Mouse (Mus musculus) fat pad, adult 2 months (tissue): ENCODE data around the gene Sypl.
"Not testable (repeated sequence)": the region's sequence is repeated elsewhere in the genome, so short reads cannot be mapped to it uniquely, and the experiment has no call there.

Source experiments
- DNase-seq: peaks from one replicate; pipeline ENCODE4 v3.0.0-alpha.2; 2011; ENCODE audit warnings: low read depth, low spot score; ENCODE audit errors: extremely low read depth

The Sypl gene

GRCm38 (mm10) chr12:32999778-33000177, 46.1 kb downstream of the Sypl start:
- DNase-seq = not testable (repeated sequence)

- no peak for DNase-seq
Measured at GRCm38 (mm10) chr12:33000402-33000801, 46.7 kb downstream of the Sypl start.

GRCm38 (mm10) chr12:33003339-33003965, 49.8 kb downstream of the Sypl start:
- DNase-seq = no peak

- DNase-seq = no peak
Measured at GRCm38 (mm10) chr12:33005858-33006257, 52.2 kb downstream of the Sypl start.

GRCm38 (mm10) chr12:33007176-33007575, 53.5 kb downstream of the Sypl start:
- no peak for DNase-seq

- DNase-seq = peak; percentile 92
Measured at GRCm38 (mm10) chr12:33008305-33009110, 54.8 kb downstream of the Sypl start.

GRCm38 (mm10) chr12:33009206-33009966, 55.7 kb downstream of the Sypl start:
- no peak for DNase-seq

GRCm38 (mm10) chr12:33010026-33010425, 56.3 kb downstream of the Sypl start:
- no peak for DNase-seq

- no peak for DNase-seq
Measured at GRCm38 (mm10) chr12:33014050-33014796, 60.5 kb downstream of the Sypl start.

GRCm38 (mm10) chr12:33015103-33015502, 61.4 kb downstream of the Sypl start:
- DNase-seq = no peak

- DNase-seq = no peak
Measured at GRCm38 (mm10) chr12:33016824-33017705, 63.4 kb downstream of the Sypl start.

- DNase-seq = no peak
Measured at GRCm38 (mm10) chr12:33018601-33019000, 64.9 kb downstream of the Sypl start.

GRCm38 (mm10) chr12:33020011-33020410, 66.3 kb downstream of the Sypl start:
- DNase-seq = no peak

- no peak for DNase-seq
Measured at GRCm38 (mm10) chr12:33021140-33021539, 67.4 kb downstream of the Sypl start.

GRCm38 (mm10) chr12:33021751-33022150, 68.1 kb downstream of the Sypl start:
- no peak for DNase-seq

GRCm38 (mm10) chr12:33024524-33024923, 70.8 kb downstream of the Sypl start:
- DNase-seq = no peak

- no peak for DNase-seq
Measured at GRCm38 (mm10) chr12:33027093-33027492, 73.4 kb downstream of the Sypl start.

GRCm38 (mm10) chr12:33028109-33028691, 74.5 kb downstream of the Sypl start:
- no peak for DNase-seq

GRCm38 (mm10) chr12:33028708-33029107, 75.0 kb downstream of the Sypl start:
- DNase-seq = no peak
